ENCODE assay signal across 9 mouse cellular contexts in genomic region chr14:22651131-22651952, GRCm38 (mm10).
DNase-seq lines count a peak whose midpoint lies in the region; ATAC-seq lines count a peak whose summit lies in the region.
"Had no signal": no experiment of that assay in that cellular context is flagged by ENCODE, and none has a peak within 500 bp of the region (broad histone marks: within the 10 kb centered on the region; RNA-seq: fewer than 3 reads in every experiment).

No protein-coding gene starts in this region.

- H3K9me3 ChIP-seq in embryonic facial prominence, embryonic 14.5 days (ENCODE audit: control insufficient read depth, low read length), result no peaks in the 10 kb centered on the region
- H3K9me3 ChIP-seq: megakaryocyte, embryonic 14.5 days had no signal

- H3K4me2 ChIP-seq in embryonic facial prominence, embryonic 14.5 days (ENCODE audit: low read depth, low read length), result no peak overlapping the region

- WGBS in embryonic facial prominence, embryonic 14.5 days, result 37% methylated on average over 14 of the region's 14 CpGs

- H3K36me3 ChIP-seq in embryonic facial prominence, embryonic 14.5 days (ENCODE audit: control insufficient read depth, insufficient read depth, low read length), result no peaks in the 10 kb centered on the region

- peak; percentile 88 for DNase-seq in heart, adult 11 months
- DNase-seq in heart, postnatal 4 days, result no peak
- DNase-seq in 3T3-L1 (ENCODE audit: low read depth, low spot score), result peak; percentile 15
- DNase-seq in embryonic facial prominence, embryonic 14.5 days (ENCODE audit: low spot score), result peak; percentile 73
- DNase-seq in kidney, postnatal 25 days, result peak; percentile 49 to 74
- DNase-seq in layer of hippocampus, postnatal 10 days (ENCODE audit: low spot score in 2 of 2), result no peak
- DNase-seq in layer of hippocampus, adult 11-12 months (ENCODE audit: low spot score), result no peak

- peak; percentile 71 for ATAC-seq in embryonic facial prominence, embryonic 14.5 days (ENCODE audit: low read depth)
- ATAC-seq in frontal cortex, adult (ENCODE audit: low TSS enrichment), result no peak

- no peak overlapping the region for H3K9ac ChIP-seq in embryonic facial prominence, embryonic 14.5 days (ENCODE audit: low read depth, low read length)

- peaks cover 38% of the 10 kb centered on the region for H3K4me1 ChIP-seq in embryonic facial prominence, embryonic 14.5 days (ENCODE audit: control insufficient read depth, insufficient read depth, low read length)

- no peak overlapping the region for H3K4me3 ChIP-seq in embryonic facial prominence, embryonic 14.5 days (ENCODE audit: low read depth, low read length)
- H3K4me3 ChIP-seq: megakaryocyte, embryonic 14.5 days had no signal

- H3K27me3 ChIP-seq in embryonic facial prominence, embryonic 14.5 days (replicated peaks; ENCODE audit: control insufficient read depth, insufficient read depth, low read length), result no peaks in the 10 kb centered on the region; the same call in 1 of the 2 replicates
- H3K27me3 ChIP-seq: megakaryocyte, embryonic 14.5 days had no signal

- peak overlapping the region; percentile 21; the same call in 1 of the 2 replicates for H3K27ac ChIP-seq in embryonic facial prominence, embryonic 14.5 days (replicated peaks; ENCODE audit: low read depth, low read length)

Comparison
In these comparisons a context has a peak if more than half of its experiments do, and no peak if none do; other contexts are left out.
1. DNase-seq: peak in heart, adult 11 months (single experiment), 3T3-L1 (single experiment), embryonic facial prominence, embryonic 14.5 days (single experiment) and kidney, postnatal 25 days (2 of 2); none in heart, postnatal 4 days (single experiment), layer of hippocampus, postnatal 10 days (0 of 2) and layer of hippocampus, adult 11-12 months (single experiment).